Mouse (Mus musculus) left cerebral cortex, adult 8-10 months (tissue): ENCODE measurements around the gene Amotl2. TPM values are rescaled to one million over a fixed set of nuclear protein-coding genes. Genes with fewer than 3 reads are reported as not detected.

ENCODE experiments used
- DNase-seq, 2 experiments: peaks; one replicate each; pipeline ENCODE4 v3.0.0; 2022; ENCODE audit warnings: low spot score in 2 of 2
- total RNA-seq, 4 experiments: library from RNA; stranded (reverse); gene quantifications; 2 replicates each; pipeline ENCODE4 v1.2.4; 2022

Gene Amotl2
- total RNA-seq, 4 experiments from 2014 or later: 16.5 to 25.1 (median 18.6) TPM

GRCm38 (mm10) chr9:102718676-102719075, 2.2 kb downstream of the Amotl2 start:
- DNase-seq: no peak

GRCm38 (mm10) chr9:102719085-102719484, 2.6 kb downstream of the Amotl2 start:
- DNase-seq: no peak

- no peak for DNase-seq
Observed at GRCm38 (mm10) chr9:102719936-102720566, 3.6 kb downstream of the Amotl2 start.

GRCm38 (mm10) chr9:102720567-102721167, 4.2 kb downstream of the Amotl2 start:
- no peak for DNase-seq

GRCm38 (mm10) chr9:102721406-102721978, 5.0 kb downstream of the Amotl2 start:
- no peak for DNase-seq

GRCm38 (mm10) chr9:102722071-102722561, 5.6 kb downstream of the Amotl2 start:
- no peak for DNase-seq

GRCm38 (mm10) chr9:102722750-102723149, 6.3 kb downstream of the Amotl2 start:
- no peak for DNase-seq

GRCm38 (mm10) chr9:102723241-102723709, 6.8 kb downstream of the Amotl2 start:
- DNase-seq: no peak

- peak; percentile 51 to 91 for DNase-seq
Observed at GRCm38 (mm10) chr9:102723990-102724461, 7.6 kb downstream of the Amotl2 start.

GRCm38 (mm10) chr9:102724942-102725341, 8.5 kb downstream of the Amotl2 start:
- no peak for DNase-seq

- DNase-seq: peak in 1 of 2 experiments; percentile 69
Observed at GRCm38 (mm10) chr9:102725958-102726654, 9.6 kb downstream of the Amotl2 start.

GRCm38 (mm10) chr9:102726811-102727210, 10.3 kb downstream of the Amotl2 start:
- no peak for DNase-seq

- no peak for DNase-seq
Observed at GRCm38 (mm10) chr9:102727662-102728468, 11.4 kb downstream of the Amotl2 start.

- no peak for DNase-seq
Observed at GRCm38 (mm10) chr9:102728469-102728747, 11.9 kb downstream of the Amotl2 start.

GRCm38 (mm10) chr9:102729093-102729845, 12.8 kb downstream of the Amotl2 start:
- no peak for DNase-seq

GRCm38 (mm10) chr9:102729876-102730413, 13.5 kb downstream of the Amotl2 start:
- DNase-seq: no peak

GRCm38 (mm10) chr9:102731044-102731471, 14.6 kb downstream of the Amotl2 start:
- DNase-seq: no peak

GRCm38 (mm10) chr9:102731574-102732175, 15.2 kb downstream of the Amotl2 start:
- DNase-seq: no peak

- DNase-seq: no peak
Observed at GRCm38 (mm10) chr9:102732326-102732865, 15.9 kb downstream of the Amotl2 start.
